Mouse (Mus musculus) bone marrow macrophage, adult 2 months (primary cell): ENCODE results near the gene Fam186a. TPM values are rescaled to one million over a fixed set of nuclear protein-coding genes. Genes with fewer than 3 reads are reported as not detected.

ENCODE experiments used
- H3K27ac ChIP-seq: 2 replicates; pipeline ENCODE4 v1.5.1; 2012; ENCODE audit warnings: low read depth, low read length; ENCODE audit not compliant: insufficient read depth
- H3K4me1 ChIP-seq: 2 replicates; pipeline ENCODE4 v1.6.1; 2012; ENCODE audit warnings: low read length; ENCODE audit not compliant: control insufficient read depth, insufficient read depth
- H3K4me3 ChIP-seq: 2 replicates; pipeline ENCODE4 v1.5.1; 2012; ENCODE audit warnings: mild to moderate bottlenecking, low read length, moderate library complexity; ENCODE audit not compliant: insufficient read depth
- CTCF ChIP-seq: IDR thresholded peaks from 2 replicates; pipeline ENCODE4 v1.5.1; 2012; ENCODE audit warnings: low read depth, mild to moderate bottlenecking, low read length, moderate library complexity
- POLR2A ChIP-seq: IDR thresholded peaks from 2 replicates; pipeline ENCODE4 v1.6.1; 2012; ENCODE audit warnings: mild to moderate bottlenecking, low read depth, low read length, borderline replicate concordance
- polyA plus RNA-seq: library from polyadenylated mRNA; stranded (reverse); fragments of >200 nt; gene quantifications from 2 replicates; pipeline ENCODE4 v1.2.4, GENCODE M21; 2012; ENCODE audit not compliant: missing spikeins, insufficient read depth, insufficient read length

Gene Fam186a
- polyA plus RNA-seq, 1 experiment: not detected

GRCm38 (mm10) chr15:99875334-99875869 lies 91.5 kb downstream of the Fam186a start, which contains the start of gene Lima1:
Gene Lima1 (minus strand): TSS chr15:99875456.
- TF ChIP-seq POLR2A (no peak), CTCF (no peak)
- Histone ChIP-seq H3K4me1 (peaks cover 12% of the 10 kb centered on the region), H3K4me3 (peak within 1 kb of the TSS; percentile 93), H3K27ac (peak within 1 kb of the TSS; percentile 50)

- H3K27ac ChIP-seq: no peak overlapping the region
- H3K4me1 ChIP-seq: peaks cover 12% of the 10 kb centered on the region
- TF ChIP-seq CTCF: no peak
- TF ChIP-seq POLR2A: no peak
- H3K4me3 ChIP-seq: peak overlapping the region; percentile 93
Observed at GRCm38 (mm10) chr15:99874612-99875333, 92.1 kb downstream of the Fam186a start.

- Histone ChIP-seq H3K4me1 (peaks cover 12% of the 10 kb centered on the region), H3K27ac (no peak overlapping the region), H3K4me3 (no peak overlapping the region)
- TF ChIP-seq CTCF (no peak), POLR2A (no peak)
Observed at GRCm38 (mm10) chr15:99872543-99872942, 94.3 kb downstream of the Fam186a start.

Other genes starting within 250 kb of the Fam186a start
- gene Gpd1, start 249.5 kb downstream of the Fam186a start, polyA plus RNA-seq: 0.37 and 1.2 TPM in 2 replicates
- 62.3 and 71.3 TPM in 2 replicates for gene Cox14, start 241.4 kb downstream of the Fam186a start, polyA plus RNA-seq
- 74.9 and 77.3 TPM in 2 replicates for gene Cers5, start 194.2 kb downstream of the Fam186a start, polyA plus RNA-seq
- 45.3 and 49.3 TPM in 2 replicates for gene Lima1, start 91.6 kb downstream of the Fam186a start, polyA plus RNA-seq
- gene Larp4, start 3.0 kb upstream of the Fam186a start, polyA plus RNA-seq: 26.4 and 27.0 TPM in 2 replicates
- 26.2 and 33.0 TPM in 2 replicates for gene Dip2b, start 71.6 kb upstream of the Fam186a start, polyA plus RNA-seq